Mouse (Mus musculus): ENCODE data around the gene Kat6b.

- TF ChIP-seq CTCF (IDR thresholded peaks at IDR 0.05; ENCODE audit: insufficient read depth, low read depth, low read length) = no peak
- TF ChIP-seq POLR2A (IDR thresholded peaks at IDR 0.05; ENCODE audit: insufficient read depth, low read depth, low read length) = no peak
Observed at GRCm38 (mm10) chr14:21676223-21676622, 195.0 kb downstream of the Kat6b start.
